Mouse (Mus musculus) frontal cortex, postnatal 25 days (tissue): ENCODE results near the gene Cacna1i.
A peak's percentile ranks its signal among the peaks of the same experiment; 100 is the strongest.

Experiments used
- DNase-seq, 2 experiments: peaks; one replicate each; pipeline ENCODE4 v3.0.0; 2022; ENCODE audit warnings: low spot score in 2 of 2

Cacna1i gene

GRCm38 (mm10) chr15:80330276-80330675 lies 43.2 kb downstream of the Cacna1i start:
- DNase-seq = no peak

DNA sequence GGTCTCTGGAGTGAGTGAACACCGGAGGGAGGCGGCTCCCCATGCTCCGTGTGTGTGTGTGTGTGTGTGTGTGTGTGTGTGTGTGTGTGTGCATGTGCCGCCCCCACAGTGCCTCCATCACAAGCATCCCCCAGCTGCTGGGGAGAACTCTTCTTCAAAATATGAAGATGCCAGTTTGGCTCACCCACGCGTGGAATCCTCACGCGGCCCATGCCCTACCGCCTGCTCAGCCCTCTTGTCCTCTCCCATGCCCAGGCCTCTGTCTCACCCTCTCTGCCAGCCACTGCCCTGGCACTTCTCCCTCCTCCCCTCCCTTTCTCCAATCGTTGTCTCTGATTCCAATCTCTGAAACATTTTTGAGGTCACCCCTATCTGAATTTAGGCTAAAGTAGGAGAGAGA lies 47.7 kb downstream of the Cacna1i start:
- DNase-seq = peak; percentile 18 to 28

GRCm38 (mm10) chr15:80335196-80335595 lies 48.2 kb downstream of the Cacna1i start:
- no peak for DNase-seq

GRCm38 (mm10) chr15:80340348-80340747 lies 53.3 kb downstream of the Cacna1i start:
- DNase-seq = peak in 1 of 2 experiments; percentile 41

GRCm38 (mm10) chr15:80342394-80342793 lies 55.4 kb downstream of the Cacna1i start:
- DNase-seq = no peak

DNA sequence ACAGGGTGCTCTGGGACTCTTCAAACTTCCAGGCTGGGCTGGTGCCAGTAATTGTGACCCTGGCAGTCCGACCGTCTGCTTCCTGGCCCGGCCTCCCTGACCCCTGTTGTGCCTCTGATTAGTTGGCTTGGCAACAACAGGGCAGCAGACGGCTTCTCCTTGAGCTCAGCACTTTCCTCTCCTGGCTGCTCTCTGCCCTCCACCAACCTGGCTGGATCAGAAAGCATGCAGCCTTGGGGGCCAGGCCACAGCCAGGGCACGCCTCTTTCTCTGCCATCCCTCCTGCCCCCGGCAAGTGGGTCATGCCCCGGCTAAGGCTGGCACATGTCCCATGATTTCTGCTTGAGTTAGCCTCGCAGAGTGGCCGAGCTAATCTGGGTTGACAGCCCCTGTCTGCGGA lies 56.0 kb downstream of the Cacna1i start:
- DNase-seq = no peak

DNA sequence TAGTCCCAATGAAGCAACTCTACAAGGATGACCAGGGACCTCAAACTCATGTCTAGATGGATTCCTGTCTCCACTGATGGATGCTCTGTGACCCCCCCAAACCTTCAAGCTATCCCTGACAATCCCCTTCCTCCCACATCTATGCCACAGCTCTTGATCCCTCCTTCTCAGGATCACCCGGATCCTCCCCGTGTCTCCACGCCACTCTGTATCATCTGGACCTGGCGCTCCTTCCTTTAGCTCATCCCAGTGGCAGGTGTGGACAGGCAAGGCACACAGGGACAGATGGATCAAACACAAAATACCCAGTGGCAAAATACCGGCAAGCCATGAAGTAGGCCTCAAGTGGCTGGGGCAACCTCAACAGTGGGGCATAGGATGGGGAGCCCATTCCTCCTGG lies 56.7 kb downstream of the Cacna1i start:
- no peak for DNase-seq

- DNase-seq = no peak
Measured at GRCm38 (mm10) chr15:80346510-80346909, 59.5 kb downstream of the Cacna1i start.

GRCm38 (mm10) chr15:80350431-80350830 lies 63.4 kb downstream of the Cacna1i start:
- DNase-seq = no peak

GRCm38 (mm10) chr15:80358798-80359197 lies 71.8 kb downstream of the Cacna1i start:
- no peak for DNase-seq

- no peak for DNase-seq
Measured at GRCm38 (mm10) chr15:80361780-80362508, 74.9 kb downstream of the Cacna1i start.

DNA sequence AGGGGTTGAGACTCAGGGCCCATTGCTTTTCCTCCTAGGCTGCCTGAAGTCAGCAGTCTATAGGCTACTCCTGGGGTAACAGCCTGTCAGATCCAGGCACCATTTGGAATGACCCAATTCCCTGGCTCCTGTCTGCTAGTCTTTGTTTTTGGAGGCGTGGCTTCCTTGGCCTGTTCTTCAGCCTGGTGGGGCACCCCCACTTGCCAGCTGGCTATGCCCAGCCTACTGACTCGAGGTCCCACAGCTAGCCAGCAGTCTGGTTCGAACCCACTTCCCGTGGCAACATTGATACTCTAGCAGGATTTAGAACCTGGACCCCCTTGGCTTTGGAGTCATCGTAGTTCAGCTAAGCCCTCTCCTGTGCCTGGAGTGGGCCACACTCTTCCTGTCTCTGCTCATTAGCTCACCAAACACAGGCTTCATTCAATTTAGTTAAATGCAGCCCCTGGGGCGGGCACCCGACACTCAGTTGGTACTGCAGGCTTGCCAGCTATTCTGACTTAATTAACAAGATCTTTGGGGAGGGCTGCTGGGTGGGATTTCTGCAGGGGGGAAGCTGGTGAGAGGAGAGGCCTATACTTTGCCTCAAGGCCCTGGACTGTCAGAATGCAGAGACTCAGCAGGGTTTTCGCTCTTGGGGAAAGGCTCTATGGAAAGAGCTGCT lies 75.6 kb downstream of the Cacna1i start:
- no peak for DNase-seq

DNA sequence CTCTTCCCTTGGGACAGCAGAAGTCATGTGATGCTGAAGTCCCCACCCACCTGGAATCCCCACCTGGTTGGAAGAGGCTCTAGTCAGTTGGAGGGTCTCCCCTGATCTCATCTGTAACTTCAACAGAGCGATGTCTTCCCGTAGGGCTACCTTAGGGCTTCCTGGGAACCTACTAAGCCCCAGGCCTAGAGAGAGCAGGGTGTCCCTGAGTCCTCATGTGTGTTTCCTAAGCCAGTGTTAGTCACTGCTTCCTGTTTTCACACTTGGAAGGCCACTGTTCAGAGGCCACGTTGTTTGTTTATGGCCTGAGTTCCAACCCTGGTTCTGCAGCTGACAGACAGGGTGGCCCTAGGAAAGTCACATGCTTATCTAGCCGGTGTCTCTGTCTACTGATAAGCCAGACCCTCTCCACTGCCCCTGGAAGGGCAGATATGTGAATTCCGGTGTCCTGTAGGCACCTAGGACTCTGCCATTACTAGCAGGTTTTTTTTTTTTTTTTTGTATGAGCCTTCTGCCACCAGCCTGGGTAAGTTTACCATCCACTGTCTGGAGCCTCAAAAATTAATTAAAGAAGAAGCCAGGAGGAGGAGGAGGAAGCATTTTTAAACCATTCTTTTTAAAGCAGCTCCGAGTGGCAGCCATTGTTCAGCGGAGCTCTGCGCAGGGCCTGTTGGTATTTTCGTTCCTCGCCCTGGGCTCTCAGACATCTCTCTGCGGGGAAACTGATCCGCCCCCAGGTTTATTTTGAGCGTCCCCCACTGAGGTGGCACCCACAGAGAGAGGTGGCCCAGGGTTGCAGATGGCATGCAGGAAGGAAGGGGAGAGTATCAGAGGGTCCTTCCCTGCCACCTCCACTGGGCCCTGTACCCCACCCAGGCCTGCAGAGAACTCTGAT lies 77.0 kb downstream of the Cacna1i start:
- DNase-seq = no peak

DNA sequence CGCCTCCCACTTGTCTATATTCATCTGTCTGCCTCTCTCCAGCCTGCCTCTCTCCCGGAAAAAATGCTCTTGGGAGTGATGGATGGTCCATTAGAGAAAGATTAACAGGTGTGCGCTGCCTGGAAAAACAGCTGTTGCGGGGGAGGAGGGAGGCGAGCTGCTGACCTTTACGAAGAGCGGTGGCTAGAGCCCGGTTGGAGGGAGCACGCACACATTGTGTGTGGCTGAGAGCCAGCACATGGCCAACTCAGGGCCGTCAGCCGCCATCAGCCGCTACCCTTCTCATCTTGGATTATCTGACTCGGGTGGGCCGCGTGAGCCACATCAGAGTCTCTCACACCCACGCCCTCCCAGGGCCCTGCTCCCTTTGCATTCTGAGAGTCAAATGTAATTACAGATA lies 79.9 kb downstream of the Cacna1i start:
- no peak for DNase-seq

DNA sequence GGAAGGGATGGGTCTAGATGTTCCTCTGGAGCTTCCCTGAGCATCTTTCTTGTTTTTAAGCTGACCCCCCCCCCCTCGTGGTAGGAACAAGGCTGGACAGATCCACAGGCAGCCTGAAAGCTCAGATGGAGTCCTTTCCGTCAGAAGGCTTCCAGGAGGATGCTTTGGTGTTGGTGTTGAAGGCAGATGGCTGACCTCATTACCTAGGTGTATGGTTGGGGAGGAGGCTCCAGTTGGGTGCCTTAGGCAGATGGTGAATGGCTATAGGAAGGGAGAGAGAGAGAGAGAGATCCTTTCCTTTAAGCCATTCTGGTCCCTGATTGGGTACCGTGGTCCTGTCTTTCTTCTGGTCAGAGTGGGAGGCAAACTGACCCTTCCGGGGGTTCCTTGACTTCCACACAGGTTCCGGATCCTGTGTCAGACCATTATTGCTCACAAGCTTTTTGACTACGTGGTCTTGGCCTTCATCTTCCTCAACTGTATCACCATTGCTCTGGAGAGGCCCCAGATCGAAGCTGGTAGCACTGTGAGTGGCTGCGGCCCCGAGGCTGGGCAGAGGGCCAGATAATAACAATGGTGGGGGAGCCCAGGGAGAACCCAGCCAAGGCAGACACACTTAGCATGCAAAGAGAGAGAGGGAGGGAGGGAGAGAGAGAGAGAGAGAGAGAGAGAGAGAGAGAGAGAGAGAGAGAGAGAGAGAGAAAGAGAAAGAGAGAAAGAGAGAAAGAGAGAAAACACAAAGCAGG lies 86.4 kb downstream of the Cacna1i start:
- DNase-seq = no peak

DNA sequence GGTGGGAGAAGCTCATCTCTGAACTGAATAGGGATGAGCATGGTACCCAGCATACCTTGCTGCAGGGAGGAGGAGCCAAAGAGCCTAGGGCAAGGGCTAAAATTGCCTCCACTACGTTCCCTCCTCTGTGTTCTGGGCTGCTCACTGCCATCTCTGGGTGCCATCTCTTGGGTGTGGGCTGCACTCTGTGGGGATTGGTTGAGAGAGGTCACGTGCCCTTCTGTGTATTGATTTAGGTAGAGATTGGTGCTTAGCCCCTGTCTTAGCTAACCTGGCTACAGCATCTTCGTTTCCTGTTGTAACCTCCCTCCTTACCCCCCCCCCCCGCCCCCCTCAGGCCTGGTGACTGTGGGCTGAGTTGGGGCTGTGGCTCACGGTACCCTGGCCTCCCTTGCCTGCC lies 87.8 kb downstream of the Cacna1i start:
- no peak for DNase-seq

- DNase-seq = no peak
Measured at GRCm38 (mm10) chr15:80387185-80387584, 100.1 kb downstream of the Cacna1i start.

- DNase-seq = no peak
Measured at GRCm38 (mm10) chr15:80391791-80392190, 104.8 kb downstream of the Cacna1i start.

- DNase-seq = no peak
Measured at GRCm38 (mm10) chr15:80395035-80395434, 108.0 kb downstream of the Cacna1i start.

- no peak for DNase-seq
Measured at GRCm38 (mm10) chr15:80399451-80399850, 112.4 kb downstream of the Cacna1i start.

GRCm38 (mm10) chr15:80401387-80401898 lies 114.4 kb downstream of the Cacna1i start:
- DNase-seq = no peak
